Mouse (Mus musculus) naive thymus-derived CD4-positive, alpha-beta T cell, adult 2 months (primary cell): Measurements from ENCODE around the gene Dbt.
"Not testable (repeated sequence)": the region's sequence is repeated elsewhere in the genome, so short reads cannot be mapped to it uniquely, and the experiment has no call there.

Experiments
- DNase-seq: peaks from one replicate; pipeline ENCODE4 v3.0.0-alpha.2; 2011; ENCODE audit warnings: low read depth

Dbt gene

DNA sequence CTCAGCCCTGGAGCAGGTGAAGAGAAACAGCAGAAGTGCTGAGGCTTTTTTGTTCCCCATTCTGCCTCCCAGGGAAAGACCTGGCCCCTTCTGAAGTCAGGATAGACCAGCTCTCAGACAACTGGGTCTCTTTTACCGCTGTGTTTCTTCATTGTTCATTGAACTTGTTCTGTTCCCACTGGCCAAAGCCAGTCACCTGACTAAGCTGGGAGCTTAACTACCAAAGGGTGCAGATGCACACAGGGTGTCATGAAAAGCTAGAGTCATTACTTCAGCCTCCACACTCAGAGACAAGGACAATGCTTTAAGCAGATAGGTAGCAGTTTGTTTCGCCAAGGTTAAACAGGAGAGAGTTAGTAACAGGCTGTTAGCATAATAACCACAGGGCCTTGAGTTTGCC, 29.2 kb downstream of the Dbt start:
- no peak for DNase-seq

- no peak for DNase-seq
Measured at GRCm38 (mm10) chr3:116542532-116542931, 29.7 kb downstream of the Dbt start.

GRCm38 (mm10) chr3:116547430-116547829, 34.6 kb downstream of the Dbt start:
- no peak for DNase-seq

- no peak for DNase-seq
Measured at GRCm38 (mm10) chr3:116551362-116551761, 38.5 kb downstream of the Dbt start.

- DNase-seq, result not testable (repeated sequence)
Measured at GRCm38 (mm10) chr3:116561315-116561714, 48.4 kb downstream of the Dbt start.

DNA sequence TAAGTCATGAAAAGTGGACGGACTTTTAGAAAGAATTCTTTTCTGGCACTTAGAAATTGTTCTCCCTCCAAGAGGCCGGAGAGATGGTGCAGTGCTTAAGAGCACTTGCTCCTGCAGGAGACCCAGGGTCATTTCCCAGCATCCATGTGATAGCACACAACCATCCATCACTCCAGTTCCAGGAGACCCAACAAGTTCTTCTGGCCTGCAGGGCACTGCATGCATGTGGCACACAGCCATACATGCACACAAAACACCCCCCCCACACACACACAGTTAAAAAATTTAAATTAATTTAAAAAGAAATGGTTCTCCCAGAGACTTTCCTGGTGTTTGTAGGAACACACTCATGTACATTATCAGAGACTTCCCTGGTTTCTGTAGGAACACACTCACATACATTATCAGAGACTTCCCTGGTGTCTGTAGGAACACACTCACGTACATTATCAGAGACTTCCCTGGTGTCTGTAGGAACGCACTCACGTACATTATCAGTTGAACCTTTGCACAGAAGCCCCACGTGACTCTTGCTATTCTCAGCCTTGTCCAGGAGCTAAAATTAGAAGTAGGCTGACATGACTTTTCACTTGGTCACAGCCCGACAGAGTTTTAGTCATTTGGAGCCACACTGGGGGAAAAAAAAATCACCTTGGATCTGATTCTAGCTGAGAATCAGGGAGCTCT, 49.7 kb downstream of the Dbt start, which contains the start of gene Lrrc39:
Gene Lrrc39 (plus strand): TSS at position 566 of the 687 bp plus-strand sequence.
- DNase-seq, result no peak

DNA sequence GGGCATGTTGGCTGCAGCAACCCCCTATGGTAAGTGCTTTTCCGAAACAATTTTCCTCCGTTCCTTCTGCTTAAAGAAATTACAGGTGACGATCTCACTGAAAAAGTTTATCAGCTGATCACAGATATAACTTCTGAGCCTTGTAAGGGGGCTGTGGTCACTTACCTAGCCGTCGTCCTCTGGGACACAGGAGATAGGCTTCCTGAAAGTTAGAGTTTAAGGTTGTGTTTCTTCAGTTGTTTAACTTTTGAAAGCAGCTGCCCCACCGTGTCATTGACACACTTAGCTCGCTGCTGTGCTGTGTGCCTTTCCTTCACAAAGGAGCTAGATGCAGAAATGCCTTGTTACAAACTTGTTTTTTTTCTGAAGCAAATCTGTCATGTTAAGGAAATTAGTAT, 50.2 kb downstream of the Dbt start:
- DNase-seq, result no peak

GRCm38 (mm10) chr3:116570628-116571027, 57.8 kb downstream of the Dbt start:
- DNase-seq, result no peak

DNA sequence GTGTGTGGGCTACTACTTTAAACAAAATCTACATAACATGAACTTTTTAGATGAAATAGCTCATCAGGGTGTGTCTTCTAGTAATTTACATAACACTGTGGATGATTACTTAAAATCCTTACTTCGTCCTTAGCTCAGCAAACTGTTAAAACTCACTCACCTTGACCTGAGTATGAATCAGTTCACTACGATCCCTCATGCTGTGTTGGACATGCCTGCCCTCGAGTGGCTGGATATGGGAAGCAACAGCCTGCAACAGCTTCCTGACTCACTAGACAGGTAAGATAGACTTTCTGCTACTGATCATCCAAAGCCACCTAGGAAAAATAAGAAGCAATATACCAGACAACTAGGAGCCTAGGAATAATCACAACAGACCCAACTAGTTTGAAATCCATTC, 64.4 kb downstream of the Dbt start:
- no peak for DNase-seq

DNA sequence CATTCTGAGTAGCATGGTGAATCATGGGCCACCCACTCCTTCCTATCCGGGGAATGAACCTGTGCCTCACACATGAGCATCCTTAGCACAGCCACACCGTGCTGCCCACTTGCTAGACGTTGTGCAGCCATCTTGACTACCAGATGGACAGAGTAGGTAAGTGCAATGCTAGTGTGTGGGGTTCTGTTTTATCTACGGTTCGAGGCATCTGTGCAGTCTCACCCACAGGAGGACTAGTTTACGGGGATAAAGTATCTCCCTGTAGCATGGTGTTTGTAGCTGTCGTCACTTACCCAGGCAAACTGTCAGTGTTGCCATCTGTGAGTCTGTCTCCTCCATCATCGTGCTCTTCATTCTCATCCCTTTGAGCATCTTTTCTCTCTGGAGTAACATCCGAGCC, 69.3 kb downstream of the Dbt start:
- no peak for DNase-seq

GRCm38 (mm10) chr3:116594076-116594727, 81.3 kb downstream of the Dbt start:
- DNase-seq, result no peak

GRCm38 (mm10) chr3:116594728-116595602, 82.1 kb downstream of the Dbt start, which contains the start of gene Sass6:
Gene Sass6 (plus strand): TSS chr3:116594982.
- peak; percentile 98 for DNase-seq

GRCm38 (mm10) chr3:116595603-116595991, 82.7 kb downstream of the Dbt start:
- DNase-seq, result peak; percentile 7
